Mouse (Mus musculus) midbrain, embryonic 10.5 days (tissue): ENCODE measurements at regions not wholly inside any gene's neighbourhood (a gene's known extent, or its start where the extent isn't known, plus 50 kb on each side); places are given as distances from the start of the nearest gene placed in this dataset.

ENCODE experiments used
- DNase-seq: peaks from one replicate; pipeline ENCODE4 v3.0.0-alpha.2; 2017; ENCODE audit warnings: low spot score
- H3K27ac ChIP-seq: fragments of 300-500 bp; sonication (generic); replicated peaks from 2 replicates; pipeline ENCODE4 v1.5.1; 2016; ENCODE audit warnings: mild to moderate bottlenecking
- H3K27me3 ChIP-seq: fragments of 300-500 bp; sonication (generic); 2 replicates; pipeline ENCODE4 v1.6.1; 2016; ENCODE audit warnings: low read depth, mild to moderate bottlenecking; ENCODE audit not compliant: poor library complexity, severe bottlenecking
- H3K36me3 ChIP-seq: fragments of 300-500 bp; sonication (generic); 2 replicates; pipeline ENCODE4 v1.6.1; 2016; ENCODE audit warnings: mild to moderate bottlenecking, moderate library complexity
- H3K4me1 ChIP-seq: fragments of 300-500 bp; sonication (generic); 2 replicates; pipeline ENCODE4 v1.6.1; 2016
- H3K4me3 ChIP-seq: fragments of 300-500 bp; sonication (generic); 2 replicates; pipeline ENCODE4 v1.5.1; 2016; ENCODE audit warnings: mild to moderate bottlenecking, moderate library complexity
- H3K9me3 ChIP-seq: fragments of 300-500 bp; sonication (generic); replicated peaks from 2 replicates; pipeline ENCODE4 v1.6.1; 2016; ENCODE audit warnings: mild to moderate bottlenecking
- WGBS: fragments of 180-500 bp; shearing (Covaris S2); methylation state at CpG from one replicate; pipeline ENCODE4 v1.1.7; 2016; 5-methylcytosine and 5-hydroxymethylcytosine counted together

GRCm38 (mm10) chr15:60577084-60577483 is 276.5 kb downstream of the Fam84b start:
- Histone ChIP-seq H3K27me3 (no peaks in the 10 kb centered on the region), H3K36me3 (no peaks in the 10 kb centered on the region), H3K4me1 (no peaks in the 10 kb centered on the region; the same call in 1 of the 2 replicates), H3K27ac (no peak overlapping the region), H3K9me3 (no peaks in the 10 kb centered on the region), H3K4me3 (no peak overlapping the region)
- 82% methylated on average over 5 of the region's 5 CpGs for WGBS
- no peak for DNase-seq

GRCm38 (mm10) chr15:60566267-60566666 is 287.3 kb downstream of the Fam84b start:
- no peaks in the 10 kb centered on the region for H3K9me3 ChIP-seq
- no peaks in the 10 kb centered on the region for H3K36me3 ChIP-seq
- DNase-seq = no peak
- no peak overlapping the region for H3K27ac ChIP-seq
- H3K4me1 ChIP-seq = peaks cover 32% of the 10 kb centered on the region
- WGBS = 92% methylated on average over 3 of the region's 3 CpGs
- H3K27me3 ChIP-seq = peaks cover 11% of the 10 kb centered on the region; the same call in 1 of the 2 replicates
- H3K4me3 ChIP-seq = no peak overlapping the region

- Histone ChIP-seq H3K27me3 (peaks cover 11% of the 10 kb centered on the region; the same call in 1 of the 2 replicates), H3K4me3 (no peak overlapping the region), H3K4me1 (peaks cover 32% of the 10 kb centered on the region), H3K36me3 (no peaks in the 10 kb centered on the region), H3K27ac (no peak overlapping the region), H3K9me3 (no peaks in the 10 kb centered on the region)
- WGBS = 48% methylated on average over 2 of the region's 2 CpGs
- peak; percentile 30 for DNase-seq
These were observed 288.6 kb downstream of the Fam84b start for GRCm38 (mm10) chr15:60565017-60565416.

- WGBS = 57% methylated on average over 1 of the region's 1 CpGs
- H3K36me3 ChIP-seq = no peaks in the 10 kb centered on the region
- H3K4me3 ChIP-seq = no peak overlapping the region
- no peaks in the 10 kb centered on the region; the same call in 1 of the 2 replicates for H3K9me3 ChIP-seq
- peaks cover 17% of the 10 kb centered on the region for H3K4me1 ChIP-seq
- no peak for DNase-seq
- no peaks in the 10 kb centered on the region; the same call in 1 of the 2 replicates for H3K27me3 ChIP-seq
- H3K27ac ChIP-seq = no peak overlapping the region
These were observed 292.9 kb downstream of the Fam84b start for GRCm38 (mm10) chr15:60560641-60561040.

GRCm38 (mm10) chr15:60555691-60556090 is 297.9 kb downstream of the Fam84b start:
- Histone ChIP-seq H3K9me3 (no peaks in the 10 kb centered on the region; the same call in 1 of the 2 replicates), H3K27ac (no peak overlapping the region), H3K4me3 (no peak overlapping the region), H3K4me1 (peaks cover 6% of the 10 kb centered on the region), H3K27me3 (no peaks in the 10 kb centered on the region), H3K36me3 (no peaks in the 10 kb centered on the region)
- DNase-seq = no peak
- WGBS = 85% methylated on average over 2 of the region's 2 CpGs

GRCm38 (mm10) chr15:60554587-60554986 is 299.0 kb downstream of the Fam84b start:
- Histone ChIP-seq H3K4me1 (peaks cover 6% of the 10 kb centered on the region), H3K9me3 (no peaks in the 10 kb centered on the region; the same call in 1 of the 2 replicates), H3K4me3 (no peak overlapping the region), H3K27ac (no peak overlapping the region), H3K36me3 (no peaks in the 10 kb centered on the region), H3K27me3 (no peaks in the 10 kb centered on the region)
- DNase-seq = no peak
- WGBS = 42% methylated on average over 1 of the region's 1 CpGs

- Histone ChIP-seq H3K4me1 (peaks cover 7% of the 10 kb centered on the region), H3K27me3 (no peaks in the 10 kb centered on the region), H3K36me3 (no peaks in the 10 kb centered on the region), H3K27ac (no peak overlapping the region), H3K4me3 (no peak overlapping the region), H3K9me3 (no peaks in the 10 kb centered on the region)
- DNase-seq = no peak
- 92% methylated on average over 7 of the region's 7 CpGs for WGBS
These were observed 305.5 kb downstream of the Fam84b start for GRCm38 (mm10) chr15:60548045-60548444.

GRCm38 (mm10) chr15:60537191-60537590 is 316.4 kb downstream of the Fam84b start:
- Histone ChIP-seq H3K27me3 (no peaks in the 10 kb centered on the region), H3K27ac (no peak overlapping the region), H3K9me3 (no peaks in the 10 kb centered on the region), H3K36me3 (no peaks in the 10 kb centered on the region), H3K4me3 (no peak overlapping the region), H3K4me1 (no peaks in the 10 kb centered on the region)
- DNase-seq = no peak
- 78% methylated on average over 4 of the region's 4 CpGs for WGBS

- Histone ChIP-seq H3K27ac (no peak overlapping the region), H3K4me1 (no peaks in the 10 kb centered on the region), H3K36me3 (no peaks in the 10 kb centered on the region), H3K4me3 (no peak overlapping the region), H3K27me3 (no peaks in the 10 kb centered on the region), H3K9me3 (no peaks in the 10 kb centered on the region)
- no peak for DNase-seq
- 84% methylated on average over 9 of the region's 9 CpGs for WGBS
These were observed 318.9 kb downstream of the Fam84b start for GRCm38 (mm10) chr15:60534701-60535100.

GRCm38 (mm10) chr15:60516810-60517209 is 336.8 kb downstream of the Fam84b start:
- Histone ChIP-seq H3K27me3 (no peaks in the 10 kb centered on the region), H3K4me3 (no peak overlapping the region), H3K9me3 (no peaks in the 10 kb centered on the region), H3K36me3 (no peaks in the 10 kb centered on the region), H3K27ac (no peak overlapping the region), H3K4me1 (peaks cover 3% of the 10 kb centered on the region; the same call in 1 of the 2 replicates)
- 90% methylated on average over 2 of the region's 2 CpGs for WGBS
- no peak for DNase-seq

- WGBS = 77% methylated on average over 4 of the region's 4 CpGs
These were observed 376.7 kb downstream of the Fam84b start for GRCm38 (mm10) chr15:60476755-60477310.

GRCm38 (mm10) chr15:60475086-60475485 is 378.5 kb downstream of the Fam84b start:
- H3K4me1 ChIP-seq = peaks cover 10% of the 10 kb centered on the region; the same call in 1 of the 2 replicates
- H3K4me3 ChIP-seq = no peak overlapping the region
- no peaks in the 10 kb centered on the region for H3K9me3 ChIP-seq
- no peaks in the 10 kb centered on the region for H3K36me3 ChIP-seq
- no peak overlapping the region for H3K27ac ChIP-seq
- no peaks in the 10 kb centered on the region for H3K27me3 ChIP-seq
- 21% methylated on average over 3 of the region's 3 CpGs for WGBS
- no peak for DNase-seq

More at GRCm38 (mm10) chr15:60476755-60477310, 376.7 kb downstream of the Fam84b start:
- H3K4me3 ChIP-seq = no peak overlapping the region
- H3K27me3 ChIP-seq = no peaks in the 10 kb centered on the region
- no peaks in the 10 kb centered on the region for H3K36me3 ChIP-seq
- H3K4me1 ChIP-seq = peaks cover 10% of the 10 kb centered on the region; the same call in 1 of the 2 replicates
- no peaks in the 10 kb centered on the region for H3K9me3 ChIP-seq
- H3K27ac ChIP-seq = no peak overlapping the region
- DNase-seq = no peak

- Histone ChIP-seq H3K4me1 (no peaks in the 10 kb centered on the region), H3K27ac (no peak overlapping the region), H3K9me3 (no peaks in the 10 kb centered on the region), H3K27me3 (no peaks in the 10 kb centered on the region), H3K4me3 (no peak overlapping the region), H3K36me3 (no peaks in the 10 kb centered on the region)
- DNase-seq = no peak
- WGBS = 96% methylated on average over 1 of the region's 1 CpGs
These were observed 415.5 kb upstream of the 4933412E24Rik start for GRCm38 (mm10) chr15:60431916-60432315.
